Mouse (Mus musculus) heart, adult 11 months (tissue): Measurements from ENCODE around the gene Pced1b.

Source experiments
- DNase-seq: peaks from one replicate; pipeline ENCODE4 v3.0.0; 2022

Pced1b gene

GRCm38 (mm10) chr15:97407496-97408454, 160.9 kb downstream of the Pced1b start:
- DNase-seq = no peak

GRCm38 (mm10) chr15:97411136-97411535, 164.2 kb downstream of the Pced1b start:
- DNase-seq = no peak

GRCm38 (mm10) chr15:97411671-97412070, 164.8 kb downstream of the Pced1b start:
- DNase-seq = no peak

- DNase-seq = no peak
Measured at GRCm38 (mm10) chr15:97412308-97412707, 165.4 kb downstream of the Pced1b start.

GRCm38 (mm10) chr15:97412861-97413260, 166.0 kb downstream of the Pced1b start:
- no peak for DNase-seq

GRCm38 (mm10) chr15:97414718-97415413, 168.0 kb downstream of the Pced1b start:
- DNase-seq = no peak

- DNase-seq = no peak
Measured at GRCm38 (mm10) chr15:97415426-97415946, 168.6 kb downstream of the Pced1b start.

- no peak for DNase-seq
Measured at GRCm38 (mm10) chr15:97420292-97420691, 173.4 kb downstream of the Pced1b start.

- DNase-seq = no peak
Measured at GRCm38 (mm10) chr15:97421533-97421932, 174.6 kb downstream of the Pced1b start.

GRCm38 (mm10) chr15:97422212-97422944, 175.5 kb downstream of the Pced1b start:
- DNase-seq = peak; percentile 88

- DNase-seq = peak; percentile 89
Measured at GRCm38 (mm10) chr15:97424375-97424774, 177.5 kb downstream of the Pced1b start.

- no peak for DNase-seq
Measured at GRCm38 (mm10) chr15:97424961-97425360, 178.1 kb downstream of the Pced1b start.

GRCm38 (mm10) chr15:97429201-97429900, 182.4 kb downstream of the Pced1b start:
- no peak for DNase-seq

- DNase-seq = no peak
Measured at GRCm38 (mm10) chr15:97431533-97431932, 184.6 kb downstream of the Pced1b start.

GRCm38 (mm10) chr15:97432221-97432620, 185.3 kb downstream of the Pced1b start:
- no peak for DNase-seq
